Mouse (Mus musculus) liver, embryonic 14.5 days (tissue): ENCODE data around the gene Slc25a21. TPM values are rescaled to one million over a fixed set of nuclear protein-coding genes. Genes with fewer than 3 reads are reported as not detected.

Source experiments
- ATAC-seq: fragments of 200-750 bp; cut with Nextera tagmentation; 2 replicates; pipeline ENCODE4 v1.8.0; 2017; ENCODE audit warnings: moderate number of reproducible peaks, mild to moderate bottlenecking, moderate library complexity; ENCODE audit not compliant: insufficient read depth
- DNase-seq, 3 experiments: peaks; one replicate each; pipeline ENCODE4 v3.0.0-alpha.2; 2012 to 2013; ENCODE audit warnings: low read depth in 3 of 3, low spot score in 3 of 3
- H3K27ac ChIP-seq: fragments of 300-500 bp; sonication (generic); 2 replicates; pipeline ENCODE4 v1.5.1; 2014; ENCODE audit warnings: moderate library complexity, mild to moderate bottlenecking, control low read depth, inconsistent platforms
- H3K27me3 ChIP-seq: fragments of 300-500 bp; sonication (generic); 2 replicates; pipeline ENCODE4 v1.6.1; 2014; ENCODE audit warnings: mild to moderate bottlenecking, low read length, moderate library complexity; ENCODE audit not compliant: control insufficient read depth, insufficient read depth
- H3K36me3 ChIP-seq: fragments of 300-500 bp; sonication (generic); replicated peaks from 2 replicates; pipeline ENCODE4 v1.6.1; 2014; ENCODE audit warnings: low read depth; ENCODE audit not compliant: control insufficient read depth, insufficient read depth
- H3K4me1 ChIP-seq, 2 experiments: fragments of 200-500 bp in 1 of 2; fragments of 300-500 bp in 1 of 2; sonication (generic) in 1 of 2; replicated peaks; 2 replicates each; pipeline ENCODE4 v1.6.1; 2012 to 2014; ENCODE audit warnings: antibody characterized with exemption in 1 of 2, inconsistent platforms in 1 of 2, low read length in 1 of 2; ENCODE audit not compliant: control insufficient read depth in 2 of 2, insufficient read depth in 2 of 2
- H3K4me2 ChIP-seq: fragments of 300-500 bp; sonication (generic); 2 replicates; pipeline ENCODE4 v1.6.1; 2014; ENCODE audit warnings: low read depth, mild to moderate bottlenecking, control low read depth, moderate library complexity
- H3K4me3 ChIP-seq, 2 experiments: fragments of 200-500 bp in 1 of 2; fragments of 300-500 bp in 1 of 2; sonication (generic) in 1 of 2; 2 replicates each; pipeline ENCODE4 v1.5.1; 2012 to 2014; ENCODE audit warnings: low read depth in 2 of 2, low read length in 2 of 2, mild to moderate bottlenecking in 2 of 2, control low read depth in 1 of 2, inconsistent platforms in 1 of 2, moderate library complexity in 1 of 2; ENCODE audit not compliant: insufficient read depth in 1 of 2
- H3K9ac ChIP-seq: fragments of 300-500 bp; sonication (generic); replicated peaks from 2 replicates; pipeline ENCODE4 v1.6.1; 2014; ENCODE audit warnings: mild to moderate bottlenecking, control low read depth, moderate library complexity
- H3K9me3 ChIP-seq: fragments of 300-500 bp; sonication (generic); 2 replicates; pipeline ENCODE4 v1.6.1; 2016; ENCODE audit warnings: low read length, mixed read lengths; ENCODE audit not compliant: control insufficient read depth
- CTCF ChIP-seq: IDR thresholded peaks from 2 replicates; pipeline ENCODE4 v1.5.1; 2016; ENCODE audit warnings: antibody characterized with exemption, low read depth, control low read depth
- EP300 ChIP-seq: IDR thresholded peaks from 2 replicates; pipeline ENCODE4 v1.6.1; 2016; ENCODE audit warnings: antibody characterized with exemption, low read depth
- WGBS: fragments of 180-500 bp; shearing (Covaris S2); extraction: QIAGEN DNeasy Blood & Tissue Kit; methylation state at CpG from one replicate; pipeline ENCODE4 v1.1.7; 2014; ENCODE audit not compliant: insufficient replicate concordance; 5-methylcytosine and 5-hydroxymethylcytosine counted together
- polyA plus RNA-seq, 2 experiments: library from polyadenylated mRNA; depleted of rRNA in 1 of 2; stranded (reverse) in 1 of 2; unstranded in 1 of 2; fragments of >200 nt; fragmentation: Nextera tagmentation in 1 of 2; extraction: Ambion mirVana in 1 of 2; gene quantifications; 2 replicates each; pipeline versions ENCODE4 v1.2.1 to v1.2.3; 2012 to 2014

Slc25a21 gene
- polyA plus RNA-seq, 2 experiments = 9.3 to 21.6 TPM

GRCm38 (mm10) chr12:56718707-56719051 is 478.6 kb downstream of the Slc25a21 start:
- TF ChIP-seq CTCF (no peak), EP300 (no peak)
- Histone ChIP-seq H3K4me2 (no peak overlapping the region), H3K36me3 (no peaks in the 10 kb centered on the region), H3K27ac (no peak overlapping the region), H3K27me3 (no peaks in the 10 kb centered on the region), H3K4me1 (no peaks in the 10 kb centered on the region), H3K9me3 (no peaks in the 10 kb centered on the region), H3K9ac (no peak overlapping the region), H3K4me3 (no peak overlapping the region)
- ATAC-seq (no peak), DNase-seq (no peak)
- WGBS = 36% methylated on average over 6 of the region's 6 CpGs

GRCm38 (mm10) chr12:56717971-56718706 is 479.1 kb downstream of the Slc25a21 start:
- Histone ChIP-seq H3K9me3 (no peaks in the 10 kb centered on the region), H3K36me3 (no peaks in the 10 kb centered on the region), H3K27ac (no peak overlapping the region), H3K27me3 (no peaks in the 10 kb centered on the region), H3K4me1 (no peaks in the 10 kb centered on the region), H3K4me3 (no peak overlapping the region), H3K4me2 (no peak overlapping the region), H3K9ac (no peak overlapping the region)
- WGBS = 35% methylated on average over 14 of the region's 14 CpGs
- no peak for ATAC-seq
- no peak for DNase-seq
- TF ChIP-seq CTCF (no peak), EP300 (no peak)

GRCm38 (mm10) chr12:56701004-56701403 is 496.3 kb downstream of the Slc25a21 start:
- DNase-seq = no peak
- Histone ChIP-seq H3K36me3 (no peaks in the 10 kb centered on the region), H3K4me3 (no peak overlapping the region), H3K4me2 (no peak overlapping the region), H3K9me3 (no peaks in the 10 kb centered on the region), H3K9ac (no peak overlapping the region), H3K4me1 (no peaks in the 10 kb centered on the region), H3K27me3 (peaks cover 63% of the 10 kb centered on the region), H3K27ac (no peak overlapping the region)
- no peak for TF ChIP-seq EP300
- no peak for TF ChIP-seq CTCF
- WGBS = 8% methylated on average over 6 of the region's 6 CpGs
- no peak for ATAC-seq

GRCm38 (mm10) chr12:56699915-56700900 is 497.1 kb downstream of the Slc25a21 start:
- DNase-seq (no peak), ATAC-seq (no peak)
- Histone ChIP-seq H3K4me3 (no peak overlapping the region), H3K36me3 (no peaks in the 10 kb centered on the region), H3K9me3 (no peaks in the 10 kb centered on the region), H3K27ac (no peak overlapping the region), H3K4me2 (no peak overlapping the region), H3K27me3 (peaks cover 71% of the 10 kb centered on the region), H3K4me1 (no peaks in the 10 kb centered on the region), H3K9ac (no peak overlapping the region)
- WGBS = 8% methylated on average over 43 of the region's 44 CpGs
- no peak for TF ChIP-seq CTCF
- TF ChIP-seq EP300 = no peak

GRCm38 (mm10) chr12:56699351-56699750 is 497.9 kb downstream of the Slc25a21 start:
- Histone ChIP-seq H3K27ac (no peak overlapping the region), H3K4me2 (no peak overlapping the region), H3K36me3 (no peaks in the 10 kb centered on the region), H3K4me1 (no peaks in the 10 kb centered on the region), H3K9me3 (no peaks in the 10 kb centered on the region), H3K4me3 (no peak overlapping the region), H3K9ac (no peak overlapping the region), H3K27me3 (peaks cover 80% of the 10 kb centered on the region)
- WGBS = 18% methylated on average over 3 of the region's 3 CpGs
- ATAC-seq (no peak), DNase-seq (no peak)
- TF ChIP-seq EP300 (no peak), CTCF (no peak)
